Mouse (Mus musculus) stomach, postnatal 0 days (tissue): ENCODE measurements around the gene Gemin5. TPM values are rescaled to one million over a fixed set of nuclear protein-coding genes. Genes with fewer than 3 reads are reported as not detected.

Experiments used
- ATAC-seq: fragments of 200-750 bp; cut with Nextera tagmentation; 2 replicates; pipeline ENCODE4 v1.8.0; 2017; ENCODE audit not compliant: low FRiP score, low TSS enrichment
- DNase-seq: peaks from one replicate; pipeline ENCODE4 v3.0.0-alpha.2; 2016; ENCODE audit warnings: low spot score
- H3K27ac ChIP-seq: fragments of 300-500 bp; sonication (generic); replicated peaks from 2 replicates; pipeline ENCODE4 v1.5.1; 2014; ENCODE audit warnings: mild to moderate bottlenecking, control low read depth
- H3K27me3 ChIP-seq: fragments of 300-500 bp; sonication (generic); 2 replicates; pipeline ENCODE4 v1.6.1; 2014; ENCODE audit warnings: low read length; ENCODE audit not compliant: control insufficient read depth, insufficient read depth
- H3K36me3 ChIP-seq: fragments of 300-500 bp; sonication (generic); 2 replicates; pipeline ENCODE4 v1.6.1; 2014; ENCODE audit warnings: low read length, mixed read lengths; ENCODE audit not compliant: control insufficient read depth, insufficient read depth
- H3K4me1 ChIP-seq: fragments of 300-500 bp; sonication (generic); replicated peaks from 2 replicates; pipeline ENCODE4 v1.6.1; 2014; ENCODE audit warnings: antibody characterized with exemption; ENCODE audit not compliant: control insufficient read depth, insufficient read depth
- H3K4me2 ChIP-seq: fragments of 300-500 bp; sonication (generic); replicated peaks from 2 replicates; pipeline ENCODE4 v1.6.1; 2014; ENCODE audit warnings: low read depth, mild to moderate bottlenecking, control low read depth, moderate library complexity
- H3K4me3 ChIP-seq: fragments of 300-500 bp; sonication (generic); 2 replicates; pipeline ENCODE4 v1.5.1; 2014; ENCODE audit warnings: low read depth, low read length, control low read depth
- H3K9ac ChIP-seq: fragments of 300-500 bp; sonication (generic); 2 replicates; pipeline ENCODE4 v1.6.1; 2014; ENCODE audit warnings: mild to moderate bottlenecking, low read length, control low read depth, mixed read lengths
- H3K9me3 ChIP-seq: fragments of 300-500 bp; sonication (generic); 2 replicates; pipeline ENCODE4 v1.6.1; 2016; ENCODE audit warnings: low read length; ENCODE audit not compliant: control insufficient read depth
- CTCF ChIP-seq: IDR thresholded peaks from 2 replicates; pipeline ENCODE4 v1.5.1; 2016; ENCODE audit warnings: antibody characterized with exemption, low read depth, mild to moderate bottlenecking, moderate library complexity
- EP300 ChIP-seq: optimal IDR thresholded peaks from 2 replicates; pipeline ENCODE3; 2016; ENCODE audit warnings: antibody characterized with exemption
- WGBS: fragments of 180-500 bp; shearing (Covaris S2); extraction: QIAGEN DNeasy Blood & Tissue Kit; methylation state at CpG from one replicate; pipeline ENCODE4 v1.1.7; 2014; 5-methylcytosine and 5-hydroxymethylcytosine counted together
- polyA plus RNA-seq: library from polyadenylated mRNA; unstranded; fragments of >200 nt; fragmentation: Nextera tagmentation; extraction: Ambion mirVana; gene quantifications from 2 replicates; pipeline ENCODE4 v1.2.1, GENCODE M21; 2015

The Gemin5 gene
- polyA plus RNA-seq, 1 experiment from 2014 or later, result 4.4 TPM

DNA sequence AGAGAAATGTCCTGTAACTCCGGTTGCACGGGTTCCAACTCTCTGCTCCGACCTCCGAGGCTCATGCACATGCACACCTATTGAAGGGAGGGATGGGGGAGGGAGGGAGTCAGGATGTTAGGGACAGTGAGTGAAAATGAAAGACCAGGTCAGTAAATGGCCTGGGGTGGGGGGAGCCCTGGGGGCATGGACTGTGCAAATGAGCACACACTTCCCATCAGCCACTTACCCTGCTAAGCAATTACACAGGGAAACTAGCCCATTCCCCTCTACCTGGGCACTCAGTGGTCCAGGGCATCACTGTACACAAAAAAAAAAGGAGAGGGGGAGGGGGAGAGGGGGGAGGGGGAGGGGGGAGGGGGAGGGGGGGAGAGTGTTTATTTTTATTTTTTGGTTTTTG lies 30.3 kb upstream of the Gemin5 start:
- ATAC-seq, result no peak
- Histone ChIP-seq H3K36me3 (no peaks in the 10 kb centered on the region), H3K27me3 (no peaks in the 10 kb centered on the region), H3K27ac (no peak overlapping the region; the same call in 1 of the 2 replicates), H3K9me3 (no peaks in the 10 kb centered on the region), H3K4me2 (peak overlapping the region; percentile 63), H3K9ac (no peak overlapping the region), H3K4me3 (peak overlapping the region; percentile 51), H3K4me1 (no peaks in the 10 kb centered on the region)
- TF ChIP-seq EP300 (no peak), CTCF (no peak)
- DNase-seq, result no peak
- WGBS, result 86% methylated on average over 4 of the region's 4 CpGs

DNA sequence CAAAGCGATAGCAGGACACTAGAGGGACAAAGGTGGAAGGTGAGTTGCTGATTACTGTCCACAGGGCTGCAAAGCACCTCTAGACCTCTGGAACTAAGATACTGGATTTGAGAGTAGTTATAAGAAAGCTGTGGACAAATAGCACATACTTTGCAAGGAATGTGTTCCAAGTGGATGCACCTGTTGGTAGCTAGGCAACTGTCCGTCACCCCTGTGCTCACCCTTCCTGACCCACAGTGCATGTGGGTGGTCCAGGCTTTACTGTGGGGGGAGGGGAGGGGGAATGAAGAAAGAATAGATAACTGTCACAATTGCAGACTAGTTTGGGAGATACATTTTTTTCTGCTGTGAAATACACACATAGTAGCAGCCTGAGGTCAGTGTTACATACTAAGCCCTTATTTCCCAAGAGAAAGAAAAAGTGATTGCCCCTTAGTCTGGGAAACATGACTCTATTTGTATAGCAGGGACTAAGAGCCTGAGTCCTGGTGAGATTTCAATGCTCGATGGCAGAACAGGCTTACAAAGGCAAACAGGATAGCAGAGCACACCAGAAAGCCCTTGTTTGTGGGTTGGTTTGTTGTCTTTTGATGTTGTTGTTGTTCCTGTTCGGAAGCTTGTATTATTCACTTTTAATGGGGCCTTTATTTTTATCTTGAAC lies 25.7 kb upstream of the Gemin5 start:
- H3K4me3 ChIP-seq, result no peak overlapping the region
- H3K4me2 ChIP-seq, result 0 out of 2 replicates have a peak overlapping the region, but pooled peaks have one; percentile 2
- no peaks in the 10 kb centered on the region for H3K27me3 ChIP-seq
- DNase-seq (no peak), ATAC-seq (0 out of 2 replicates have a peak, but pooled peaks have one; percentile 8)
- no peak overlapping the region; the same call in 1 of the 2 replicates for H3K27ac ChIP-seq
- H3K9ac ChIP-seq, result no peak overlapping the region
- peaks cover 4% of the 10 kb centered on the region; the same call in 1 of the 2 replicates for H3K4me1 ChIP-seq
- H3K36me3 ChIP-seq, result no peaks in the 10 kb centered on the region
- WGBS, result 37% methylated on average over 4 of the region's 4 CpGs
- H3K9me3 ChIP-seq, result no peaks in the 10 kb centered on the region
- no peak for TF ChIP-seq EP300
- no peak for TF ChIP-seq CTCF

DNA sequence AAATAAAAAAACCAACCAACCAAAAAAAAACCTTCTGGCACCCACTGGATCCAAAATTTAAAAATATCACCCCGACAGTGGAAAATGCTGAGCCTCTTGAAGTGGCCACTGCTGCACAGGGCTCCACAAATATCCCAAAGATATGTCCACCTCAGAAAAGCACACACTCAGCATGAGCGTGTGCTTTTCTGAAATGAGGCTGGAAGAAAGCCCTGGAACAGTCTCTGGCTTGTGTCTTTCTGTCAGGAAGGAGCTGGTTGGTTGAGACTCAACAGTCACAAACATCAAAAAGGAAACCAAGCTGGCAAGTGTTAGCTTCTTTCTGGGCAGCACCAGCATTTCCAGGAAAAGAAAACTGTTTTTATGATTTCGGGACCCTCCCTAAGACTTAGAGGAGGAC lies 25.0 kb upstream of the Gemin5 start:
- Histone ChIP-seq H3K4me1 (peaks cover 4% of the 10 kb centered on the region; the same call in 1 of the 2 replicates), H3K27me3 (no peaks in the 10 kb centered on the region), H3K27ac (no peak overlapping the region), H3K9ac (no peak overlapping the region), H3K9me3 (no peaks in the 10 kb centered on the region), H3K36me3 (no peaks in the 10 kb centered on the region), H3K4me2 (0 out of 2 replicates have a peak overlapping the region, but pooled peaks have one; percentile 2), H3K4me3 (no peak overlapping the region)
- TF ChIP-seq EP300 (peak; percentile 46), CTCF (no peak)
- 52% methylated on average over 3 of the region's 3 CpGs for WGBS
- no peak for DNase-seq
- peak; percentile 30; the same call in 1 of the 2 replicates for ATAC-seq

DNA sequence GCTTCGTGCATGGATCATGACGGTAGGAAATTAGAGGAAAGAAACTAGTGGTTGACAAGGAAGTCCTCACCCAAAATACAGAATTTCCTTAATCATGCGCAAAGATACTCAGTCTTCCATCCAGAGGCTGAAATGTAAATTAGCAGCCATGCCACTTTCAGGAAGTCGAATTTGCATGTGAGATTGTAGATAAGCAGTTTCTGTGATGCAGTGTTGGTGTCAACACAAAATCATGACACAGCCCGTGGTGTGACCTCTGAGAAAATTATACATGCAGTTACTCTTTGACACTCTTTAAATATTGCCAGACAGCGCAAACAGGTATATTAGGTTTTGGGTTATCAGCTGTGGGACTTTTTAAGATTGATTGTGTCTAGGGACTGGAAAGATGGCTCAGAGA lies 21.3 kb upstream of the Gemin5 start:
- ATAC-seq (no peak), DNase-seq (no peak)
- H3K9me3 ChIP-seq, result no peaks in the 10 kb centered on the region
- WGBS, result 84% methylated on average over 6 of the region's 6 CpGs
- H3K27ac ChIP-seq, result no peak overlapping the region
- H3K27me3 ChIP-seq, result no peaks in the 10 kb centered on the region
- H3K4me2 ChIP-seq, result no peak overlapping the region
- no peak overlapping the region for H3K9ac ChIP-seq
- peaks cover 4% of the 10 kb centered on the region; the same call in 1 of the 2 replicates for H3K4me1 ChIP-seq
- H3K36me3 ChIP-seq, result no peaks in the 10 kb centered on the region
- no peak overlapping the region for H3K4me3 ChIP-seq
- TF ChIP-seq EP300, result no peak

DNA sequence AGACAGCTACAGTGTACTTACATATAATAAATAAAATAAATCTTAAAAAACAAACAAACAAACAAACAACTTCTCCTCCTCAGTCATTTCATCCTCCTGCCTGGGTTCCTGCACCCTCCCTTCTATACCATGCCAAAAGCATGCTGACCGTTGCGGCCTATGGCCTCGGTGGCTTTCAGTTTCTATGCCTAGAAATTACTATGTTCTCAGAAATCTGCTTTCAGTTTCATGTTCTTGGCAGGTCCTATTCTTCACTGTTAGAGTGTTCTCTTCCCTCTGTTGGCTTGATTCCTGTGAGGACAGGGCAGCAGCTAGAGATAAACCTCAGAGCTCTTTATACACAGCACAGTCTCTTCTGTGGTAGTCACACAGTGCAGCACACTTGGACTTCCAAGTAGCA lies 15.2 kb upstream of the Gemin5 start:
- 74% methylated on average over 3 of the region's 3 CpGs for WGBS
- Histone ChIP-seq H3K4me1 (no peaks in the 10 kb centered on the region), H3K27ac (no peak overlapping the region), H3K9ac (no peak overlapping the region), H3K9me3 (no peaks in the 10 kb centered on the region), H3K4me2 (no peak overlapping the region), H3K36me3 (no peaks in the 10 kb centered on the region), H3K4me3 (no peak overlapping the region), H3K27me3 (no peaks in the 10 kb centered on the region)
- ATAC-seq (no peak), DNase-seq (no peak)
- TF ChIP-seq CTCF, result no peak
- TF ChIP-seq EP300, result no peak

DNA sequence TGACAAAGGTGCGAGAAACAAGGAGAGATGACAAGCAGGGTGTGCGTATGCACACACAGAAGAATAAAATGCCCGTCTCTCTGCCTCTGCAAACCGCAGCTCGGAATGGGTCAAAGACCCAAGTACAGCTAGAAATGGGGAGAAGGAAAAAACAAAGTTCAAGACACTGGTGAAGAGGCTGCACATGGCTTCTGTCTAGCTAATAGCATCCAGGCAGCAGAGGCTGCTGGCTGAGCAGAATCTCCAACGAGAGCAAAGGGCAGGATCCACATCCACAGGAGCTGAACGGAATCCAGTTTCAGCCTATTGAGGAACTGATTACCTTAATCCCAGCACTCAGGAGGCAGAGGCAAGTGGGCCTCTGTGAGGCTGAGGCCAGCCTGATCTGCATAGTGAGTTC lies 12.4 kb upstream of the Gemin5 start:
- no peaks in the 10 kb centered on the region for H3K27me3 ChIP-seq
- 75% methylated on average over 7 of the region's 7 CpGs for WGBS
- H3K4me1 ChIP-seq, result no peaks in the 10 kb centered on the region
- ATAC-seq, result no peak
- H3K9me3 ChIP-seq, result no peaks in the 10 kb centered on the region
- no peak for DNase-seq
- H3K4me3 ChIP-seq, result no peak overlapping the region
- no peak overlapping the region for H3K9ac ChIP-seq
- H3K27ac ChIP-seq, result no peak overlapping the region
- H3K4me2 ChIP-seq, result no peak overlapping the region
- TF ChIP-seq EP300, result no peak
- TF ChIP-seq CTCF, result no peak
- peaks cover 6% of the 10 kb centered on the region; the same call in 1 of the 2 replicates for H3K36me3 ChIP-seq
